In the genomic region with DNA sequence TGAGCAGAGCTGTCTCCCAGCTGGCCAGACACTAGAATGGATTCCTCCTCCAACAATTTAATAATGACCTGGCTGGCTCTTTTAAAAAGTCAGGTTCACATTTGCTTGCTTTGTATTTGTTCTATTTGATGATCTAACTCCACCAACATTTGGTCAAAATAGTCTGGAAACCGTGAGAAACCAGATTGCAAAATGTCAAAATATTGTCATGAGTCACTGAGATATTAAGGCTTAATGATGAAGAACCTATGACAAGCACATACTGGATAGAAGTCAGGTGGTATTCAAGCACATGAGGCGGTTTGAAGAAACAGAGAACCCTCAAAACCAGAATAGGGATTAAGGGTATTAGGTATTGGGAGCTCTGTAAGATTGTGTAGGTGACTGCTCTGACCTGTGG, we compare ENCODE assay signal across 18 mouse cellular contexts.
"Had no signal": no experiment of that assay in that cellular context is flagged by ENCODE, and none has a peak within 500 bp of the region (broad histone marks: within the 10 kb centered on the region; RNA-seq: fewer than 3 reads in every experiment).

No protein-coding gene starts in this region.

- H3K36me3 ChIP-seq: neural tube, embryonic 15.5 days had no signal

- H3K9me3 ChIP-seq: midbrain, embryonic 10.5 days; midbrain, embryonic 12.5 days; neural tube, embryonic 13.5 days; neural tube, embryonic 15.5 days had no signal

- H3K27ac ChIP-seq: midbrain, embryonic 10.5 days; midbrain, embryonic 12.5 days; neural tube, embryonic 13.5 days; neural tube, embryonic 15.5 days had no signal

- H3K4me2 ChIP-seq: lung, embryonic 14.5 days; midbrain, embryonic 12.5 days; neural tube, embryonic 13.5 days; neural tube, embryonic 15.5 days had no signal

- H3K9ac ChIP-seq: lung, embryonic 14.5 days; midbrain, embryonic 12.5 days; neural tube, embryonic 13.5 days; neural tube, embryonic 15.5 days had no signal

- H3K4me3 ChIP-seq: midbrain, embryonic 10.5 days; midbrain, embryonic 12.5 days; myocyte; neural tube, embryonic 13.5 days; neural tube, embryonic 15.5 days had no signal

- ATAC-seq: midbrain, embryonic 16.5 days had no signal

- H3K27me3 ChIP-seq: midbrain, embryonic 12.5 days; neural tube, embryonic 13.5 days; neural tube, embryonic 15.5 days had no signal

- DNase-seq: lung, embryonic 14.5 days; lung, postnatal 10 days; lung, postnatal 4 days; midbrain, embryonic 14.5 days; retina, postnatal 1 day; right cerebral cortex, adult 18-20 months; right cerebral cortex, postnatal 25 days; right cerebral cortex, postnatal 4 days; spleen, adult 18-20 months; thymus, adult 18-20 months; thymus, postnatal 14 days; thymus, postnatal 36 days had no signal

- H3K4me1 ChIP-seq: midbrain, embryonic 10.5 days; midbrain, embryonic 12.5 days; neural tube, embryonic 15.5 days had no signal
